Mouse (Mus musculus): ENCODE results near the gene Itm2b.

Gene Itm2b

GRCm38 (mm10) chr14:73370695-73371372, 14.3 kb downstream of the Itm2b start:
- intact Hi-C loops (cut with DNase I): loop anchor here (5.0 kb wide), 2 partner anchors 44 to 96 kb away; partner anchors contain the start of gene Rb1

- intact Hi-C loops (cut with DNase I): loop anchor here (5.0 kb wide), 2 partner anchors 43 to 97 kb away; partner anchors contain the start of gene Rb1
Observed at GRCm38 (mm10) chr14:73370078-73370670, 14.9 kb downstream of the Itm2b start.

GRCm38 (mm10) chr14:73369634-73370033, 15.5 kb downstream of the Itm2b start:
- intact Hi-C loops (cut with DNase I): loop anchor here (5.0 kb wide), 2 partner anchors 42 to 98 kb away; partner anchors contain the start of gene Rb1

- intact Hi-C loops (cut with DNase I): no loop called here
Observed at GRCm38 (mm10) chr14:73368966-73369365, 16.1 kb downstream of the Itm2b start.

- intact Hi-C loops (cut with DNase I): no loop called here
Observed at GRCm38 (mm10) chr14:73368221-73368620, 16.9 kb downstream of the Itm2b start.

- intact Hi-C loops (cut with DNase I): no loop called here
Observed at GRCm38 (mm10) chr14:73366278-73366677, 18.8 kb downstream of the Itm2b start.

- intact Hi-C loops (cut with DNase I): no loop called here
Observed at GRCm38 (mm10) chr14:73363782-73364181, 21.3 kb downstream of the Itm2b start.

GRCm38 (mm10) chr14:73354700-73355099, 30.4 kb downstream of the Itm2b start:
- intact Hi-C loops (cut with DNase I): no loop called here

- intact Hi-C loops (cut with DNase I): no loop called here
Observed at GRCm38 (mm10) chr14:73351118-73351517, 34.0 kb downstream of the Itm2b start.

- intact Hi-C loops (cut with DNase I): no loop called here
Observed at GRCm38 (mm10) chr14:73350029-73350428, 35.1 kb downstream of the Itm2b start.

GRCm38 (mm10) chr14:73349061-73349670, 35.9 kb downstream of the Itm2b start:
- intact Hi-C loops (cut with DNase I): no loop called here

GRCm38 (mm10) chr14:73347302-73347701, 37.8 kb downstream of the Itm2b start:
- intact Hi-C loops (cut with DNase I): no loop called here

- intact Hi-C loops (cut with DNase I): no loop called here
Observed at GRCm38 (mm10) chr14:73345614-73346013, 39.5 kb downstream of the Itm2b start.

- intact Hi-C loops (cut with DNase I): no loop called here
Observed at GRCm38 (mm10) chr14:73340051-73340755, 44.9 kb downstream of the Itm2b start.

GRCm38 (mm10) chr14:73339615-73340014, 45.5 kb downstream of the Itm2b start:
- intact Hi-C loops (cut with DNase I): no loop called here

GRCm38 (mm10) chr14:73336316-73337080, 48.6 kb downstream of the Itm2b start:
- intact Hi-C loops (cut with DNase I): no loop called here

GRCm38 (mm10) chr14:73334926-73335805, 49.9 kb downstream of the Itm2b start:
- intact Hi-C loops (cut with DNase I): no loop called here

GRCm38 (mm10) chr14:73333880-73334279, 51.2 kb downstream of the Itm2b start:
- intact Hi-C loops (cut with DNase I): no loop called here

GRCm38 (mm10) chr14:73331386-73331785, 53.7 kb downstream of the Itm2b start:
- intact Hi-C loops (cut with DNase I): no loop called here

- intact Hi-C loops (cut with DNase I): loop anchor here (5.0 kb wide), 2 partner anchors 42 to 142 kb away; no protein-coding TSS in a partner anchor
Observed at GRCm38 (mm10) chr14:73329871-73330270, 55.2 kb downstream of the Itm2b start.

Measured in adrenal gland (tissue).